Mouse (Mus musculus) B cell, adult 2 months (primary cell): Measurements from ENCODE around the gene Mier2.
A peak's percentile ranks its signal among the peaks of the same experiment; 100 is the strongest.

ENCODE experiments used
- DNase-seq, 2 experiments: peaks; one replicate each; pipeline ENCODE4 v3.0.0; 2022

The Mier2 gene

GRCm38 (mm10) chr10:79554330-79555237 lies at the start of gene Mier2:
Gene Mier2 (minus strand): TSS chr10:79555199.
- peak; percentile 82 to 86 for DNase-seq

GRCm38 (mm10) chr10:79597936-79598230 lies 42.9 kb upstream of the Mier2 start:
- no peak for DNase-seq

GRCm38 (mm10) chr10:79597051-79597935 lies 42.3 kb upstream of the Mier2 start:
- DNase-seq = no peak

- DNase-seq = no peak
Observed at GRCm38 (mm10) chr10:79595590-79595929, 40.6 kb upstream of the Mier2 start.

GRCm38 (mm10) chr10:79594872-79595589 lies 40.0 kb upstream of the Mier2 start:
- peak; percentile 52 to 53 for DNase-seq

- no peak for DNase-seq
Observed at GRCm38 (mm10) chr10:79594111-79594510, 39.1 kb upstream of the Mier2 start.

GRCm38 (mm10) chr10:79590702-79591101 lies 35.7 kb upstream of the Mier2 start:
- no peak for DNase-seq

- DNase-seq = no peak
Observed at GRCm38 (mm10) chr10:79587752-79588126, 32.7 kb upstream of the Mier2 start.

- DNase-seq = no peak
Observed at GRCm38 (mm10) chr10:79587061-79587751, 32.2 kb upstream of the Mier2 start, which contains the start of gene Theg. Gene Theg (minus strand): TSS chr10:79587331.

- DNase-seq = no peak
Observed at GRCm38 (mm10) chr10:79586243-79586642, 31.2 kb upstream of the Mier2 start.

- no peak for DNase-seq
Observed at GRCm38 (mm10) chr10:79585723-79586122, 30.7 kb upstream of the Mier2 start.

- DNase-seq = no peak
Observed at GRCm38 (mm10) chr10:79585136-79585535, 30.1 kb upstream of the Mier2 start.

- peak; percentile 53 to 55 for DNase-seq
Observed at GRCm38 (mm10) chr10:79584426-79584825, 29.4 kb upstream of the Mier2 start.

- DNase-seq = no peak
Observed at GRCm38 (mm10) chr10:79584021-79584420, 29.0 kb upstream of the Mier2 start.

GRCm38 (mm10) chr10:79581501-79581900 lies 26.5 kb upstream of the Mier2 start:
- no peak for DNase-seq

GRCm38 (mm10) chr10:79580811-79581210 lies 25.8 kb upstream of the Mier2 start:
- peak; percentile 74 for DNase-seq

- DNase-seq = no peak
Observed at GRCm38 (mm10) chr10:79580356-79580755, 25.4 kb upstream of the Mier2 start.

- DNase-seq = no peak
Observed at GRCm38 (mm10) chr10:79579781-79580180, 24.8 kb upstream of the Mier2 start.

GRCm38 (mm10) chr10:79578891-79579290 lies 23.9 kb upstream of the Mier2 start:
- DNase-seq = no peak

GRCm38 (mm10) chr10:79578276-79578675 lies 23.3 kb upstream of the Mier2 start:
- DNase-seq = no peak

GRCm38 (mm10) chr10:79577376-79577775 lies 22.4 kb upstream of the Mier2 start:
- no peak for DNase-seq

- no peak for DNase-seq
Observed at GRCm38 (mm10) chr10:79575754-79576153, 20.8 kb upstream of the Mier2 start.

GRCm38 (mm10) chr10:79574796-79575195 lies 19.8 kb upstream of the Mier2 start:
- DNase-seq = no peak
